Mouse (Mus musculus) olfactory bulb, adult 2 months (tissue): Measurements from ENCODE around the gene Bahd1. TPM values are rescaled to one million over a fixed set of nuclear protein-coding genes. Genes with fewer than 3 reads are reported as not detected.

Experiments
- H3K27ac ChIP-seq: fragments of 200-500 bp; 2 replicates; pipeline ENCODE4 v1.5.1; 2012; ENCODE audit warnings: low read depth, low read length; ENCODE audit not compliant: insufficient read depth
- H3K4me1 ChIP-seq: fragments of 200-500 bp; 2 replicates; pipeline ENCODE4 v1.6.1; 2012; ENCODE audit warnings: low read length; ENCODE audit not compliant: control insufficient read depth, insufficient read depth
- H3K4me3 ChIP-seq: fragments of 200-500 bp; 2 replicates; pipeline ENCODE4 v1.5.1; 2012; ENCODE audit warnings: mild to moderate bottlenecking, low read depth, low read length, moderate library complexity; ENCODE audit not compliant: insufficient read depth
- CTCF ChIP-seq: fragments of 200-500 bp; IDR thresholded peaks from 2 replicates; pipeline ENCODE4 v1.5.1; 2012; ENCODE audit warnings: low read depth, mild to moderate bottlenecking, low read length, moderate library complexity; ENCODE audit not compliant: insufficient read depth
- POLR2A ChIP-seq: fragments of 200-500 bp; IDR thresholded peaks from 2 replicates; pipeline ENCODE4 v1.6.1; 2012; ENCODE audit warnings: mild to moderate bottlenecking, low read depth, low read length, moderate library complexity; ENCODE audit not compliant: insufficient read depth
- WGBS: fragments of 180-500 bp; shearing (Covaris S2); methylation state at CpG from one replicate; pipeline ENCODE4 v1.1.7; 2018; 5-methylcytosine and 5-hydroxymethylcytosine counted together
- polyA plus RNA-seq: library from polyadenylated mRNA; stranded (reverse); fragments of >200 nt; gene quantifications from 2 replicates; pipeline ENCODE4 v1.2.4, GENCODE M21; 2012; ENCODE audit warnings: low replicate concordance; ENCODE audit not compliant: missing spikeins, insufficient read depth, insufficient read length

Bahd1 gene
- polyA plus RNA-seq, 1 experiment = not detected

- WGBS = under 1% methylated on average over 13 of the region's 13 CpGs
- no peak for TF ChIP-seq POLR2A
- TF ChIP-seq CTCF = no peak
- Histone ChIP-seq H3K4me3 (peak overlapping the region; percentile 58), H3K4me1 (peaks cover 43% of the 10 kb centered on the region), H3K27ac (no peak overlapping the region)
Observed at GRCm38 (mm10) chr2:118896914-118897291, 3.3 kb upstream of the Bahd1 start.

GRCm38 (mm10) chr2:118897392-118897791 lies 2.8 kb upstream of the Bahd1 start:
- no peak for TF ChIP-seq POLR2A
- TF ChIP-seq CTCF = no peak
- peaks cover 43% of the 10 kb centered on the region for H3K4me1 ChIP-seq
- 25% methylated on average over 7 of the region's 7 CpGs for WGBS
- no peak overlapping the region for H3K27ac ChIP-seq
- H3K4me3 ChIP-seq = peak overlapping the region; percentile 58

- TF ChIP-seq POLR2A (no peak), CTCF (no peak)
- Histone ChIP-seq H3K4me1 (peaks cover 45% of the 10 kb centered on the region), H3K27ac (no peak overlapping the region), H3K4me3 (no peak overlapping the region)
- 21% methylated on average over 11 of the region's 11 CpGs for WGBS
Observed at GRCm38 (mm10) chr2:118897808-118898207, 2.4 kb upstream of the Bahd1 start.

GRCm38 (mm10) chr2:118898771-118899170 lies 1.4 kb upstream of the Bahd1 start:
- no peak for TF ChIP-seq CTCF
- no peak for TF ChIP-seq POLR2A
- H3K27ac ChIP-seq = no peak overlapping the region
- no peak overlapping the region for H3K4me3 ChIP-seq
- WGBS = 54% methylated on average over 4 of the region's 4 CpGs
- H3K4me1 ChIP-seq = peaks cover 52% of the 10 kb centered on the region

- H3K4me1 ChIP-seq = peaks cover 57% of the 10 kb centered on the region
- WGBS = 63% methylated on average over 7 of the region's 7 CpGs
- H3K4me3 ChIP-seq = no peak overlapping the region
- no peak overlapping the region for H3K27ac ChIP-seq
- TF ChIP-seq POLR2A = no peak
- TF ChIP-seq CTCF = no peak
Observed at GRCm38 (mm10) chr2:118899306-118899705, 871 bp upstream of the Bahd1 start.

- under 1% methylated on average over 11 of the region's 11 CpGs for WGBS
- Histone ChIP-seq H3K4me3 (peak overlapping the region; percentile 65), H3K4me1 (peaks cover 63% of the 10 kb centered on the region), H3K27ac (peak overlapping the region; percentile 52; the same call in 1 of the 2 replicates)
- TF ChIP-seq CTCF (no peak), POLR2A (no peak)
Observed at GRCm38 (mm10) chr2:118900826-118901140, 606 bp downstream of the Bahd1 start.

GRCm38 (mm10) chr2:118901175-118902031 lies 1.2 kb downstream of the Bahd1 start:
- Histone ChIP-seq H3K27ac (peak overlapping the region; percentile 72), H3K4me1 (peaks cover 60% of the 10 kb centered on the region), H3K4me3 (peak overlapping the region; percentile 88)
- WGBS = under 1% methylated on average over 111 of the region's 120 CpGs
- TF ChIP-seq POLR2A = peak; percentile 46; the same call in 1 of the 2 replicates
- TF ChIP-seq CTCF = no peak

GRCm38 (mm10) chr2:118902051-118903025 lies 2.2 kb downstream of the Bahd1 start:
- Histone ChIP-seq H3K27ac (no peak overlapping the region), H3K4me1 (peaks cover 51% of the 10 kb centered on the region), H3K4me3 (peak overlapping the region; percentile 88)
- under 1% methylated on average over 103 of the region's 106 CpGs for WGBS
- no peak for TF ChIP-seq POLR2A
- no peak for TF ChIP-seq CTCF

GRCm38 (mm10) chr2:118903333-118903741 lies 3.2 kb downstream of the Bahd1 start:
- H3K27ac ChIP-seq = no peak overlapping the region
- 3% methylated on average over 10 of the region's 10 CpGs for WGBS
- peak overlapping the region; percentile 8 for H3K4me3 ChIP-seq
- H3K4me1 ChIP-seq = peaks cover 44% of the 10 kb centered on the region
- no peak for TF ChIP-seq POLR2A
- no peak for TF ChIP-seq CTCF
